Mouse (Mus musculus) heart, adult 11 months (tissue): ENCODE data around the gene Hmx2.
A peak's percentile ranks its signal among the peaks of the same experiment; 100 is the strongest.

Source experiments
- DNase-seq: peaks from one replicate; pipeline ENCODE4 v3.0.0; 2022

Gene Hmx2

DNA sequence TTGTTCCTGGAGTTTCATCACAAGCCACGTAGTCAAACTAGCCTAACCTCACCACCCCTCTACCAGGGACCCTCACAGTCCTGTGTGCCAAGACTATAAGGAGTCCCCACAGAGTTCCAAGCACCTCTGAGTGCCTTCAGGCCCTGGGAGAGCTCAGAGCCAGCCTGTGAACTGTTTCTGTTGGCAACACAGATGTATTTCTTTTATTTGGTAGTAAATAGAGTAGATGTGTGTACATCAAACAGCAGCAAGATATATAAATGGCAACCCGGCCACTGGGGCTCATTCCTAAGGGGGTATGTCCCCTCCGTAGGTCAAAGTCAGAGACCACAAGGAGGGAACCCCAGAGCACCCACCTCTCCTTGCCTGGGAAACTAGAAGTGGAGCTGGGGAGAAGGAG lies at the start of gene Hmx2:
TSS of gene Hmx2 (plus strand) at position 301 of the 400 bp plus-strand sequence.
- no peak for DNase-seq

DNA sequence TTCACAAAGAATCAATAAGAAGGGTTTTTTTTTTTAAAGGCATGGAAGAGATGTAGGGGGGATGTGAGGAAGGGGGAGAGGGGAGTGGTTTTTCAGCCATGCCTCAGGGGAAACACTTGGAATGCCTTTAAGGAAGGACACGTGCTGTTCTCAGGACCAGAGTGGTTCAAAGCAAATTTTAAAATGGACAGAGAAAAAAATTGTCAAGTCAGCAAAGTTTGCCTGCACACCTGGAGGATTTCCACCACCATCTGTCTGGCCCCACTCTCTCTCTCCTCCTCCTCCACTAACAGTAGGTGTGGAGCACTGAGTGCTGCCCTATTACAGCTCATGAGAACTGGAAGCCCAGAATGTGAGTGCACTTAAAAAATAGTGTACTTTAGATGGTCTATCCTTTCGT lies 44.8 kb upstream of the Hmx2 start:
- DNase-seq: no peak

DNA sequence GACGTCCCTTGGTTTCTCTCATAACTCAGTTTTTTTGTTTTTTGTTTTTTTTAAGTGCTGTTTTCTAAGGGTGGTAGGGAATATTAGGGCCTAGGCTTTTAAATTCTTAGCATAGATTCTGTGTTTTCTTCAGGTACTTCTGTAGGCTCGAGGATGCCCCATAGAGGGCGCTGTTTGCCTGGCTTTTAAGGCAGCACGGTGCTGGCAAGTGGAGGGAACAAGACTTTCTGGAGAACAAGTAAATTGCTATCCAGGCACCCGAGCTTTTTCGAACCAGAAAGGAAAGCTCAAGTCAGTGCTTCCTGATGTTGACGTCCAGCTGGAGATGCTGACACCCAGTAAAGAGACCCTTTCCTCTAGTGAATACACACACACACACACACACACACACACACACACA lies 8.6 kb upstream of the Hmx2 start:
- peak; percentile 95 for DNase-seq

DNA sequence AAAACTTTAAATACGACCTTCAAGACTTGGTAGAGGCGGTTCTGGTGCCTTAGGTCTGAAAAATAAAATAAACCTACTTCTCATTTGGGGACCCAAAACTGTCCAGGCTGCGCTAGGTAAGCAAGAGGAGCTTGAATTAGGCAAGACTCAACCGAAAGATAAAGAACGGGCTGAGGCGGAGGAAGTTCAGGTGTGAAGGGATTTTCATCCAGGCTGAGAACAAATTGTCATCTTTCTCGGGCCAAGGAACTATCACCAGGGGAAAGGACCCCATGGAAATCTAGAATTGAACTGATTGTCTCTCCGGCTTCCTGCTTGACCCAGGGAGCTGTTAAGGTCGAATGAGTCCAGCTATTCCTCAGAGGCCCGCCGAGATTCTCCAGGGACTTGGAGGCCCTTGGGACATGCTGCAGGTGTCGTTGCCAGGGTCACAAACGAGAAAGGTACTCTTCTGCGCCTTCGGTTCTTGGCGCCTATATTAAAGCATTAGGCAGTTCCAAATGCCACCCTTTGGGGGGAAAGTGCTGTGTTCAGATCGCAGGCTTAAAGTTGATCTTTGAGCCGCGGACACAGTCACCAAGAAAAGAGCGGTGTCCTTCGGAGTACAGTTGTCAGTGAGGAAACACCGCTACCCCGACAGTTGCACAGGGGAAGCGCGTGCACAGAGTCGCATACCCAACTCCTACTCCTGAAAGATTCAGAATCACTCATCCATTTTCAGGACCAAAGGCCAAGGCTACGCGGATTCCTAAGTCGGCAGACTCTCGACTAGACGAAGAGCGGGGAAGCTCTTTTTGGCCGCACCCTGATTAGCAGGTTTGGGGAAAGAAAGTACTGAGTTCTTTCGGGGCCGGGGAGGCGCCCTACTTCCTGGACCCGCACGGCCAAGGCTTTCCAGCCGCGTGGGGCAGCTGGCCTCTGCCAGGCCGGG lies 7.1 kb upstream of the Hmx2 start:
- DNase-seq: no peak

DNA sequence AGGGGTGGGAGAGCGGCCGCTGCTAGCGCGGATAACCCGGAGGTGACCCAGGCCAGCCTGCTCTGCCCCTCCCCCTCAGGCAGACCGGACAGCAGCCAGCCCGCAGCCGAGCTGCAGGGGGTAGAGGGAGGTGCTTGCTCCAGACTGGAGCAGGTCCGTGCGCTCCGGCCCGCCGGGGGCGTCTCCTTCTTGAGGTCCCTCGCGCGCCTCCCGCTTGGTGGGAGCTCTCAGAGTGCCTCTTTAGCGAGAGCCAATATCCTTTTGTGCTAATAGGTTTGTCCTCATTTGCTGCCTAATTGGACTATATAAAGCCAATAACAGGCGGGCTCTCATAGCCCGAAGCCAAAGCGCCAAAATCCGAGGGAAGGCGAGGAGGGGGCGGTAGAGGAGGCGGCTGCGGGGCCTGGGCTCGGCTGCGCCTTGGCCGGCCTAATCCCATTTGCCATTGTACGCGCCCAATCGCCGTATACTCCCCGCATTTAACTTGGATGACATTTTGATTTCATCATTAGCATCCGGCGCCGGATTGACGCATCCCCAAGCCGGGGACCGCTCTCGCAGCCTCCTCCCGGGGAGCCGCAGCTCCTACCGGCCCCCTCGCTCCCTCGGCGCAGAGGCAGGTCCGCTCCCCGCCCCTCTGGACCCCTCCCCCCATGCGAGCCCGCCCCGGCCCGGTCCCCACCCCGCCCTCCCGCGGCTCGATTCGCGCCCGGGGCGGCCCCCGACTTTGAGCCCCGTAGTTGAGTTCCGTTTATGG lies 6.3 kb upstream of the Hmx2 start, which contains the start of gene Hmx3:
TSS of gene Hmx3 (plus strand) at position 753 of the 757 bp plus-strand sequence.
- DNase-seq: peak; percentile 90

- peak; percentile 89 for DNase-seq
Observed at GRCm38 (mm10) chr7:131542872-131543622, 5.5 kb upstream of the Hmx2 start.

GRCm38 (mm10) chr7:131543623-131544481 lies 4.7 kb upstream of the Hmx2 start:
- peak; percentile 89 for DNase-seq

GRCm38 (mm10) chr7:131544871-131545270 lies 3.7 kb upstream of the Hmx2 start:
- DNase-seq: no peak

DNA sequence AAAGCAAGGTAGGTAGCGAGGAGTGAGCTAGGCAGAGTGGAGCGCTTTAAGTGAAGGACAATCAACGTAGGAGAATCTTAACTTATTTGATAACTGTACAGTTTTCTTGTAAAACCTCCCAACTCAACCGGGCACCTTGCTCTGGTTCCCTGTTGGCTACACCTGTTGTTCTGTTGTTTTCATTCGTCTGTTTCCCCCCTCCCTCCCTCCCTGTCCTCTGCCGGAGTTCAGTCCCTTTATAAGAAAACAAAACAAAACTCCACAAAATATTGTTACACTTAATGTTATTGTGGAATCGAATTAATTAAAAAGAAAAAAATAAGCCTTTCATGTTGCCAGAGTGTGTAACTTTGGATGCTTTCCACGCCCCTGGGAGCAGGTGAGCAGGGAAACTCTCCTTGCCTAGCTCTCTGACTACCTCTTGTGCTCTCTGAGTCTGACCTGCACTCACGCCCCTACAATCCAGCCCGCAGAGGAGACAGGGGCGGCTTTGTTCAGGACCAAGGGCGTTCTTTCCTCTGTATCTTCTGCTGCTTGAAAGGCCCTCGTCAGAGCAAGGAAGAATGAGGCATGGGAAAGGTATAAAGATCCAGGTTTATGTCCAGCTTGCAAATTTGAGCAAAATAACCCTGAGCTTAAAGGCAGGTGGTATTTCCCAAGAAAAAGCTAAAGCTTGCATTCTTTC lies 2.7 kb upstream of the Hmx2 start:
- no peak for DNase-seq

DNA sequence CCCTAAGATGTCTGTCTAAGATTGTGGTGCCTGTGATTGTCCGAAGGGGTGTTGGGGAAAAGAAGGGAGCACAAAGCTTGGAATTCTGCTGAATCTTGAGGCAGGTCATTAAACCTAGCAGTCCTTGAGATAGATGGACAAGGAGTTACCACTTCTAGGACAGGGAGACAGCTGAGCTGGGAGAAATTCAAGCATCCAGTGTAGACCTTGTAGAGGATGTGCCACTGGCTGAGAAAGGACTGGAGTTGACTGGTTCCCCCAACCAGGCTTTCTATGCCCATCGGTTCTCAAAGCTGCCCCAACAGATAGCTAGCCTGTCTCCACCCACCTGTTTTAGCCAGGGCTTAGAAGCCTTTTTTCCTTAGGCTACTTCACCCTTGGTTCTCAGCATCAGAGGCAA lies 2.1 kb upstream of the Hmx2 start:
- no peak for DNase-seq

DNA sequence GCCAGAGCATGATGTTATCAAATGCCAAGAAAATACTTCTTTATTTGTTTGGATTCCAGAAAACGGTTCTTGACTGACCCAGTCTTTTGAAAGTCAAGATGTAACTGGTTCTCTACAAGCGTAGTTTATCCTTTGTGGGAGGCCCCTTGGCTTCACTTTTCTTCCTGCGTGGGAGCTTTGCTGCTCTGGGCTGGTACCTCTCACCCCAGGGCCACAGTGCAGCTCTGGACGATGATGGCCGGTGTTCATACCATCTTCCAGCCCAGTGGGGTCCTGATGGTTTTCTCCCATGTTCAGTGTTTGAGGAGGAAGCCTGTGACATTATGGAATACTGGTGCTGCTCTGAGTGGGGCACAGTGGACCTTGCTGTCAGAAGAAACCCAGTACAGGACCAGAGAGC lies 1.1 kb upstream of the Hmx2 start:
- DNase-seq: no peak

DNA sequence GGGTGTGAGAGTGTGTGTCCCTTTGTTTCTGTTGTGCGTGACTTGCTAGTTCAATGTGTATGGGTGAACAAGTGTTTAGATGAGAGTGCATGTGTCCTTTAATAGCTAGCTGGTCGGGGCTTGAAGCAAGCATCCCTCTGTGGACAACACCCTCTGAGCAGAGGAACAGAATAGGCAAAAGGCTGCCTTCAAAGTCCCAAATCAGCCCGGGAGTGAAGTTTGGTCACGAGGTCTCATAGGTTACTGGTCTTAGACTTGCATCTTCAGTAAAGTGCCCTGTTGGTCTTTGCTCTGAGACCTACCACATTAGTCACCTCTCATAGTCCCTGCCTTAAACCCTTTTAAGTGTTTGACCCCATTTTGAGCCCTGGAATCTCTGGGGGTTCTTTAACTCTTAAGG lies 2.9 kb downstream of the Hmx2 start:
- DNase-seq: no peak

DNA sequence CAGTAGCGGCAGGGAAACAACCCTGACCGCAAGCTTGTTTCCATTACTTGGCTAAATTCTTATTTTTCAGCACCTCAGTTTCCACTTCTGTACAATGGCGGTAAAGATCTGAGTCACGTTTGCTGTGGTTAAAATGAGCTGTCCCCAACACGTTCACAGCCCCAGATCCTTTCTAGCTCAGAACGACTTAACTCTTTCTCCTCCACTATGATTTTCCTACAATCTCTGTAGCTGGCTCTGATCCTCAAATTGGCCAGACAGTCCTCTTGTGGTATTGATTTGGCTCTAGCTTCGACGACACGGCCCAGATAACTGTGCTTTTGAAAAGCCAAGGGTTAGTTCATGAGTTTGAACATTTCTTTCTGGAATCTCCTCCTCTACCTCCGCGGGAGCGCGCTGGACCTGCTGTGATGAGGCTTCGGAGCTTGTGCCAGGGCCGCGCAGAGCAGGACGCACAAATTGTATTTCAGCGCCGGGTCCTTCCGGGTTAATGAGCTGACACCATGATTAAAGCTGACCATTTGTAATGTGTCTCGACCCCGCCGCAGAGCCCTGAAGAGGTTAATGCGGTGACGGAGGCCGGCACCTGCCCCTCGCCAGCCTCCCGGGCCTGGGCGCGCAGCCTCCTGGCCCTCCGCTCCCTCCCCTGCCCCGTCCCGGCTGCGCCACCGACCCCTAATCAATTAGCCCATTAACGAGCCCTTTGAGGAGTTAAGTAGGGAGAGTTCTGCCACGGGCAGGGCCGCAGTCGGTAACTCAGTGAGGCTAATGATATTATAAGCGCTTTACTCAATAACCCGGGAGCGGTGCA lies 3.6 kb downstream of the Hmx2 start:
- DNase-seq: no peak

DNA sequence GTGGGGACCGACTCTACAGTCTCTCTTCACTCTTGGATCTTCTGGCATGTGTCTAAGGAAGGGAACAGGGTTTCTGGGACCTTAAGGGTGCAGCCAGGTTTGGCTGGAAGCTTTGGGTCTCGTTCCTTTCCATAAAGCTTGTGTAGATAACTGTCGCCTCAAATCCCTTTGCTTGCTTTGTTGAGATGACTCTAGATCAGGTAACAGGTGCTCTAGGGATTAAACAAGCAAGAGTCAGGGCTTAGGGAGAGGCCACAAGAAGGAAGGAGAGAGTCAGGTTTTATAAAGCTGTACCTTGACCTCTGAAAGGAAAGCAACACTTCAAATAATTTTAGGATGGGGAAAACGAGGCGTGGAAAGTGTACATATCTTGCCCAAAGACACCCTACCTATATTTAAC lies 4.2 kb downstream of the Hmx2 start:
- no peak for DNase-seq

DNA sequence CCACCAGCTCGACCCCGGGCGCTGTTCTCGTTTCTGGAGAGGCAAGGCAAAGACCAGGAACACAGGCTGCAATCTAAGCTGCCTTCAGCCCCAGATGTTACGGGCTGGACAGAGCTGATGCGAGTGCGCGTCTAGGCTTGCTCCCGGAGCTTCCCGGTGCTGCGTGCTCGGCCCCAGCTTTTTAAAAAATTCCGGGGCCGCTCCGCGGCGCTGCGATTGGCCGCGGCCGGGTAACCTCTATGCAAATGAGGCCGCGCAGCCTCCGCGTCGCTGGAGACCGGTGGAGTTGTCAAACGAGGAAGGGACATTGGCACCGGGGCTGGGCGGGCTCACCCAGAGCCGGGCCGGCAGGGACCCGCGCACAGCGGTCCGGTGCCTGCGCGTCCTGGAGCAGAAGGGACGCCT lies 5.2 kb downstream of the Hmx2 start:
- peak; percentile 93 for DNase-seq

GRCm38 (mm10) chr7:131554341-131555180 lies 6.0 kb downstream of the Hmx2 start:
- peak; percentile 91 for DNase-seq

GRCm38 (mm10) chr7:131555301-131556081 lies 6.9 kb downstream of the Hmx2 start:
- DNase-seq: no peak

- no peak for DNase-seq
Observed at GRCm38 (mm10) chr7:131556116-131556515, 7.5 kb downstream of the Hmx2 start.
